Comparison of ENCODE assay signal across 19 mouse cellular contexts in the genomic region with DNA sequence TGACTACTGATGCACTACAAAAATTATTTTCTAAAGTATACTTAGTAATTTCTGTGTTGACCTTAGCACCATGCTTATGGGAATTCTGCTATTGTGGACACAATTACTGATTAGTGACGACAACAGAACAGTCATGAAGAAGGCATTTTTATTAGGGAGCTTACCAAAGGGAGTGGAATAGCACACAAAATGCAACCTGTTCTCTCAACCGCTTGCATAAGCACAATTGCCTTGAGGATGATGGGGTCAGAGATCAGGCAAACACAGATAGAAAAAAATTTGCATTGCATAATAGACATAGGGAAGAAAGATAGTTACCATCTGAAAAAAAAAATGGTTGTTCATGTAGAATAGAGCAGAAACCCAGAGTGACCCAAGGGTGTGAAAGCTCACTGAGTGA.
A peak's percentile ranks its signal among the peaks of the same experiment; 100 is the strongest.
DNase-seq lines count a peak whose midpoint lies in the region; ATAC-seq and TF ChIP-seq lines count a peak whose summit lies in the region.
"Had no signal": no experiment of that assay in that cellular context is flagged by ENCODE, and none has a peak within 500 bp of the region (broad histone marks: within the 10 kb centered on the region; RNA-seq: fewer than 3 reads in every experiment).

No protein-coding gene starts in this region.

- peak; percentile 62; the same call in 1 of the 2 replicates for ATAC-seq in limb, embryonic 11.5 days (ENCODE audit: insufficient number of reproducible peaks, low FRiP score, low TSS enrichment, low read depth)
- peak; percentile 81 for ATAC-seq in intestine, embryonic 15.5 days
- peak; percentile 53; the same call in 1 of the 2 replicates for ATAC-seq in intestine, postnatal 0 days
- ATAC-seq: forebrain, embryonic 13.5 days; forebrain, embryonic 15.5 days; forebrain, postnatal 0 days had no signal

- WGBS in limb, embryonic 11.5 days, result 82% methylated on average over 2 of the region's 2 CpGs
- 83% methylated on average over 2 of the region's 2 CpGs for WGBS in limb, embryonic 10.5 days
- 58% methylated on average over 2 of the region's 2 CpGs for WGBS in intestine, embryonic 15.5 days
- 47% methylated on average over 2 of the region's 2 CpGs for WGBS in intestine, postnatal 0 days

- H3K4me1 ChIP-seq in limb, embryonic 11.5 days (ENCODE audit: control insufficient read depth, insufficient read depth, low read length), result no peaks in the 10 kb centered on the region
- H3K4me1 ChIP-seq in limb, embryonic 10.5 days, result no peaks in the 10 kb centered on the region
- H3K4me1 ChIP-seq in intestine, embryonic 15.5 days (replicated peaks), result no peaks in the 10 kb centered on the region
- H3K4me1 ChIP-seq in intestine, postnatal 0 days (replicated peaks; ENCODE audit: control insufficient read depth, insufficient read depth, low read length), result no peaks in the 10 kb centered on the region
- H3K4me1 ChIP-seq: embryonic facial prominence, embryonic 10.5 days; embryonic facial prominence, embryonic 12.5 days; forebrain, embryonic 13.5 days; forebrain, embryonic 15.5 days had no signal

- no peak overlapping the region for H3K4me2 ChIP-seq in limb, embryonic 11.5 days (ENCODE audit: low read depth, severe bottlenecking)
- H3K4me2 ChIP-seq in intestine, embryonic 15.5 days (replicated peaks), result no peak overlapping the region
- no peak overlapping the region for H3K4me2 ChIP-seq in intestine, postnatal 0 days (replicated peaks; ENCODE audit: low read depth)
- H3K4me2 ChIP-seq: embryonic facial prominence, embryonic 12.5 days; forebrain, embryonic 13.5 days; forebrain, embryonic 15.5 days had no signal

- no peak for TF ChIP-seq POLR2A in brain, embryonic 14.5 days (IDR thresholded peaks at IDR 0.05; ENCODE audit: borderline replicate concordance, extremely low read depth, insufficient read depth, insufficient read length, poor library complexity, severe bottlenecking)

- no peaks in the 10 kb centered on the region for H3K36me3 ChIP-seq in limb, embryonic 11.5 days (ENCODE audit: control insufficient read depth, insufficient read depth, low read length)
- H3K36me3 ChIP-seq in limb, embryonic 10.5 days, result no peaks in the 10 kb centered on the region
- H3K36me3 ChIP-seq in intestine, embryonic 15.5 days, result no peaks in the 10 kb centered on the region
- H3K36me3 ChIP-seq in intestine, postnatal 0 days (ENCODE audit: control insufficient read depth, insufficient read depth), result no peaks in the 10 kb centered on the region
- H3K36me3 ChIP-seq: embryonic facial prominence, embryonic 10.5 days; embryonic facial prominence, embryonic 12.5 days; forebrain, embryonic 15.5 days had no signal

- no peak overlapping the region for H3K27ac ChIP-seq in limb, embryonic 11.5 days (replicated peaks; ENCODE audit: low read depth, low read length)
- H3K27ac ChIP-seq in limb, embryonic 10.5 days, result no peak overlapping the region
- no peak overlapping the region for H3K27ac ChIP-seq in intestine, embryonic 15.5 days
- no peak overlapping the region for H3K27ac ChIP-seq in intestine, postnatal 0 days (ENCODE audit: low read depth, low read length)
- H3K27ac ChIP-seq: embryonic facial prominence, embryonic 10.5 days; embryonic facial prominence, embryonic 12.5 days; forebrain, embryonic 13.5 days; forebrain, embryonic 15.5 days had no signal

- DNase-seq in limb, embryonic 11.5 days (ENCODE audit: low spot score), result peak; percentile 22
- no peak for DNase-seq in limb, embryonic 10.5 days (ENCODE audit: low spot score)
- peak; percentile 3 for DNase-seq in brain, embryonic 14.5 days (ENCODE audit: low read depth)
- DNase-seq in cerebellum, postnatal 25 days, result no peak
- DNase-seq in natural killer cell, adult 2 months (ENCODE audit: low spot score in 2 of 2), result no peak
- DNase-seq: adrenal gland, adult 2 months; adrenal gland, postnatal 10 days; adrenal gland, postnatal 25 days; cerebellum, adult 11-12 months; cerebellum, adult 8-10 months; cerebellum, adult 9-11 months; cerebellum, postnatal 14 days; forebrain, postnatal 0 days had no signal

- TF ChIP-seq CTCF in brain, embryonic 14.5 days (IDR thresholded peaks at IDR 0.05; ENCODE audit: borderline replicate concordance, extremely low read depth, insufficient read depth, insufficient read length), result no peak
- no peak for TF ChIP-seq CTCF in intestine, postnatal 0 days (IDR thresholded peaks at IDR 0.05; ENCODE audit: low read depth)

- no peaks in the 10 kb centered on the region for H3K9me3 ChIP-seq in limb, embryonic 11.5 days (ENCODE audit: control insufficient read depth, low read length)
- no peaks in the 10 kb centered on the region for H3K9me3 ChIP-seq in limb, embryonic 10.5 days (replicated peaks)
- no peaks in the 10 kb centered on the region for H3K9me3 ChIP-seq in intestine, embryonic 15.5 days
- H3K9me3 ChIP-seq in intestine, postnatal 0 days (ENCODE audit: control insufficient read depth), result no peaks in the 10 kb centered on the region
- H3K9me3 ChIP-seq: embryonic facial prominence, embryonic 10.5 days; embryonic facial prominence, embryonic 12.5 days; forebrain, embryonic 13.5 days; forebrain, embryonic 15.5 days had no signal

- no peaks in the 10 kb centered on the region for H3K27me3 ChIP-seq in limb, embryonic 11.5 days (ENCODE audit: control insufficient read depth, insufficient read depth, low read length)
- no peaks in the 10 kb centered on the region for H3K27me3 ChIP-seq in limb, embryonic 10.5 days (ENCODE audit: low read depth, poor library complexity, severe bottlenecking)
- no peaks in the 10 kb centered on the region for H3K27me3 ChIP-seq in intestine, embryonic 15.5 days (replicated peaks)
- no peaks in the 10 kb centered on the region for H3K27me3 ChIP-seq in intestine, postnatal 0 days (replicated peaks; ENCODE audit: control insufficient read depth, insufficient read depth, low read length)
- H3K27me3 ChIP-seq: embryonic facial prominence, embryonic 12.5 days; forebrain, embryonic 13.5 days; forebrain, embryonic 15.5 days had no signal

- no peak overlapping the region for H3K4me3 ChIP-seq in limb, embryonic 11.5 days (ENCODE audit: low read depth, low read length)
- no peak overlapping the region for H3K4me3 ChIP-seq in limb, embryonic 10.5 days
- H3K4me3 ChIP-seq in intestine, embryonic 15.5 days (replicated peaks), result no peak overlapping the region
- no peak overlapping the region for H3K4me3 ChIP-seq in intestine, postnatal 0 days (ENCODE audit: low read depth, low read length)
- H3K4me3 ChIP-seq: embryonic facial prominence, embryonic 10.5 days; embryonic facial prominence, embryonic 12.5 days; forebrain, embryonic 13.5 days; forebrain, embryonic 15.5 days had no signal

- no peak overlapping the region for H3K9ac ChIP-seq in limb, embryonic 11.5 days (ENCODE audit: low read length)
- H3K9ac ChIP-seq in intestine, embryonic 15.5 days, result no peak overlapping the region
- H3K9ac ChIP-seq in intestine, postnatal 0 days (ENCODE audit: low read depth, low read length), result no peak overlapping the region
- H3K9ac ChIP-seq: embryonic facial prominence, embryonic 12.5 days; forebrain, embryonic 13.5 days; forebrain, embryonic 15.5 days; forebrain, postnatal 0 days had no signal

Comparison
In these comparisons a context has a peak if more than half of its experiments do, and no peak if none do; other contexts are left out.
1. DNase-seq: peak in limb, embryonic 11.5 days (single experiment) and brain, embryonic 14.5 days (single experiment); none in limb, embryonic 10.5 days (single experiment), cerebellum, postnatal 25 days (0 of 2) and natural killer cell, adult 2 months (0 of 2).
2. Peak in every context shown above with its lines, with median percentiles within 50 percentile points of each other: ATAC-seq.